Mouse (Mus musculus): ENCODE results near the gene Suds3. TPM values are rescaled to one million over a fixed set of nuclear protein-coding genes. Genes with fewer than 3 reads are reported as not detected.

The Suds3 gene
- total RNA-seq, 1 experiment, result 58.7 TPM

DNA sequence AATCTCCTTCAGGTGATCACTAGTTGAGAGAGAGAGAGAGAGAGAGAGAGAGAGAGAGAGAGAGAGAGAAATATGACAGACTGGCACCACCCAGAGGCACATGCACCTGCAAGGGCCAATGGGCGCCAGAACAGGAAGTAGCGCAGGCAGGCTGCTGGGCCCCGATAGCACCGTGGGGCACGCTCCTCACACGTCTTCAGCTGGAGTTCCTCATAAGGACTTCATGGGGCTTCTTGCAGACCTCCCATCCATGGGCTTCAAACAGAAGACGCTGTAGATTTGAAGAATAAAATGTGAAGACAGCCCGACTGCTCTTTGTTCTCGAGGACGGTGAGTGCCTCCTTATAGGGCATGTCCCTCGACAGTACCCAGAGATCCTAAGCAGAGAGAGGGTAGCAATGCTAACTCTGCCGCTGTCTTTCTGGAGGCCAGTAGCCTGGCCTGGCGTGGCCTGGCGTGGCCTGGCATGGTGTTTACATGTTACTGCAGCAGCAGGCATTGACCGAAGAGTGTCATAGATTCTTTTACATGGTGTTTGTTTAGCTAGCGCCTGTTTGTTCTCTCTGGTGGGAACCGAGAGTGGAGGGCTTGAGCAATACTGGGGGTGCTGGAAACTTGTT is 17.6 kb upstream of the Suds3 start:
- Histone ChIP-seq H3K27ac (ENCODE audit: insufficient read depth, low read depth, low read length, poor library complexity, severe bottlenecking) (no peak overlapping the region), H3K9me3 (ENCODE audit: control insufficient read depth, insufficient read depth, low read depth, low read length) (no peaks in the 10 kb centered on the region), H3K9ac (ENCODE audit: insufficient read depth, low read depth, low read length, poor library complexity, severe bottlenecking) (no peak overlapping the region), H3K36me3 (ENCODE audit: control insufficient read depth, insufficient read depth, low read length, poor library complexity, severe bottlenecking) (no peaks in the 10 kb centered on the region), H3K4me3 (ENCODE audit: insufficient read depth in 1 of 2, low read depth in 1 of 2, low read length in 2 of 2, poor library complexity in 1 of 2, severe bottlenecking in 1 of 2) (no peak overlapping the region), H3K4me1 (ENCODE audit: control insufficient read depth in 2 of 2, insufficient read depth in 2 of 2, low read length in 2 of 2, poor library complexity in 1 of 2) (peaks cover 0 to 26% of the 10 kb centered on the region in 2 experiments; a peak in 3 of 4 replicates)
- DNase-seq (ENCODE audit: low read depth, low spot score), result no peak
- no peak for TF ChIP-seq MAFK (IDR thresholded peaks at IDR 0.05; ENCODE audit: insufficient read depth, low read depth, low read length)
- TF ChIP-seq ZC3H11A (IDR thresholded peaks at IDR 0.05; ENCODE audit: borderline replicate concordance, low read depth, low read length), result no peak
- no peak for TF ChIP-seq ZNF384 (IDR thresholded peaks at IDR 0.05; ENCODE audit: low read depth, low read length)
- no peak for TF ChIP-seq CHD2 (IDR thresholded peaks at IDR 0.05; ENCODE audit: low read depth, low read length)
- no peak for TF ChIP-seq HCFC1 (IDR thresholded peaks at IDR 0.05; ENCODE audit: borderline replicate concordance, insufficient read depth, low read length)
- in situ Hi-C loops (cut with MboI; ENCODE audit: low sequenced_read_pairs in 2 of 2, unreplicated experiment in 2 of 2), result no loop called here

- no peak for DNase-seq (ENCODE audit: low read depth, low spot score)
- H3K27ac ChIP-seq (ENCODE audit: insufficient read depth, low read depth, low read length, poor library complexity, severe bottlenecking), result no peak overlapping the region
- H3K36me3 ChIP-seq (ENCODE audit: control insufficient read depth, insufficient read depth, low read length, poor library complexity, severe bottlenecking), result no peaks in the 10 kb centered on the region
- H3K9me3 ChIP-seq (ENCODE audit: control insufficient read depth, insufficient read depth, low read depth, low read length), result no peaks in the 10 kb centered on the region
- peaks cover 0 to 18% of the 10 kb centered on the region in 2 experiments for H3K4me1 ChIP-seq (ENCODE audit: control insufficient read depth in 2 of 2, insufficient read depth in 2 of 2, low read length in 2 of 2, poor library complexity in 1 of 2)
- no peak overlapping the region for H3K4me3 ChIP-seq (ENCODE audit: insufficient read depth in 1 of 2, low read depth in 1 of 2, low read length in 2 of 2, poor library complexity in 1 of 2, severe bottlenecking in 1 of 2)
- TF ChIP-seq CHD2 (IDR thresholded peaks at IDR 0.05; ENCODE audit: low read depth, low read length), result no peak
- TF ChIP-seq ZC3H11A (IDR thresholded peaks at IDR 0.05; ENCODE audit: borderline replicate concordance, low read depth, low read length), result no peak
- no peak for TF ChIP-seq MAFK (IDR thresholded peaks at IDR 0.05; ENCODE audit: insufficient read depth, low read depth, low read length)
- no peak for TF ChIP-seq ZNF384 (IDR thresholded peaks at IDR 0.05; ENCODE audit: low read depth, low read length)
- TF ChIP-seq HCFC1 (IDR thresholded peaks at IDR 0.05; ENCODE audit: borderline replicate concordance, insufficient read depth, low read length), result no peak
- H3K9ac ChIP-seq (ENCODE audit: insufficient read depth, low read depth, low read length, poor library complexity, severe bottlenecking), result no peak overlapping the region
- in situ Hi-C loops (cut with MboI; ENCODE audit: low sequenced_read_pairs in 2 of 2, unreplicated experiment in 2 of 2), result no loop called here
Measured at GRCm38 (mm10) chr5:117130726-117131125, 14.8 kb upstream of the Suds3 start.

DNA sequence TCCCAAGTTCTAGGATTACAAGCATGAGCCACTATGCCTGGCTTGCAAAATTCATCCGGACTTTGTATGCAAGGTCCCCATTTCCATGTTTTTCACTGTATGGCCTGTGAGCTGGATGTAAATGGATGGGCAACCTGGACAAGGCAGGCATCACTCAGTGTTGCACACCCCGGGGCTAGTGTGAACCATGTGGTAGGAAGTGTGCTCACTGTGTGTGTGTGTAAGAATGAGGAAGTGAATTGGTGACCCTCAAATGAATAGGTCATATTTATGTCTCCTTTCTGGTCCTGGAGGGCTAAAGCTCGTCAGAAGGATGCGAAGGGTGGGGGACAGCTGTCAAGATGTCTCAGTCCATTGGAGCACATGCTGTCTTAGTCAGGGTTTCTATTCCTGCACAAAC is 11.1 kb upstream of the Suds3 start:
- Histone ChIP-seq H3K27ac (ENCODE audit: insufficient read depth, low read depth, low read length, poor library complexity, severe bottlenecking) (no peak overlapping the region), H3K36me3 (ENCODE audit: control insufficient read depth, insufficient read depth, low read length, poor library complexity, severe bottlenecking) (no peaks in the 10 kb centered on the region), H3K9ac (ENCODE audit: insufficient read depth, low read depth, low read length, poor library complexity, severe bottlenecking) (no peak overlapping the region), H3K4me1 (ENCODE audit: control insufficient read depth in 2 of 2, insufficient read depth in 2 of 2, low read length in 2 of 2, poor library complexity in 1 of 2) (peaks cover 0 to 22% of the 10 kb centered on the region in 2 experiments; a peak in 2 of 4 replicates), H3K4me3 (ENCODE audit: insufficient read depth in 1 of 2, low read depth in 1 of 2, low read length in 2 of 2, poor library complexity in 1 of 2, severe bottlenecking in 1 of 2) (no peak overlapping the region), H3K9me3 (ENCODE audit: control insufficient read depth, insufficient read depth, low read depth, low read length) (no peaks in the 10 kb centered on the region)
- in situ Hi-C loops (cut with MboI; ENCODE audit: low sequenced_read_pairs in 2 of 2, unreplicated experiment in 2 of 2), result no loop called here
- TF ChIP-seq MAFK (IDR thresholded peaks at IDR 0.05; ENCODE audit: insufficient read depth, low read depth, low read length) (no peak), ZNF384 (IDR thresholded peaks at IDR 0.05; ENCODE audit: low read depth, low read length) (no peak), CHD2 (IDR thresholded peaks at IDR 0.05; ENCODE audit: low read depth, low read length) (no peak), HCFC1 (IDR thresholded peaks at IDR 0.05; ENCODE audit: borderline replicate concordance, insufficient read depth, low read length) (no peak), ZC3H11A (IDR thresholded peaks at IDR 0.05; ENCODE audit: borderline replicate concordance, low read depth, low read length) (no peak)
- no peak for DNase-seq (ENCODE audit: low read depth, low spot score)

DNA sequence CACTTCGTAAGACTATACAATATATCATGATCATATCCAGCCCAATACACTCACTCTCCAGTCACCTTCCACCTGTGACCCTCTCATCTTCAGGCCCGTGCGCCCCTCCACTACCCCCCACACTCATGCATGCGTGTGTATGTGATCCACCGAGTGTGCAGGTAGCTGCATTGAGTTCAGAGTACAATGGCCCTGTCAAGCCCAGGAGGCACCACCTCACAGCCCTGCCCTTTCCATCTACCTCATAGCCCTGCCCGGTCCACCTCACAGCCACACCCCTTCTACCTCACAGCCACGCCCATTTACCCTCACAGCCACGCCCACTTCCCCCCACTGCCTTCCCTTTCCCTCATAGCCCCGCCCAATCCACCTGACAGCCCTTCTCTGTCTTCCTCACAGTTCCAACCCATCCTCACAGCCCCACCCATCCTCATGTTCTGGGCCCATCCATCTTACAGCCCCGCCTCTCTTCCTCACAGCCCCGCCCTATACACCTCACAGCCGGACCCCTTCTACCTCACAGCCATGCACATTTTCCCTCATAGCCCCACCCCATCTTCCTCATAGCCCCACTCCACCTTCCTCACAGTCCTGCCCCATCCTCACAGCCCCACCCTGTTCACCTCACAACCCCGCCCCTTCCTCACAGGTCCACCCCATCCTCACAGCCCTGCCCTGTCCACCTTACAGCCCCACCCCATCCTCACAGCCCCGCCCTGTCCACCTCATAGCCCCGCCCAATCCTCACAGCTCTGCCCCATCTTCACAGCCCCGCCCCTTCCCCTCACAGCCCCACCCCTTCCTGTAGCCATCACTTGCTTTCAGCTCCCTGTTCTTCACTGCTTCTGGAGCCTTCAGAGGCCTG is 9.8 kb upstream of the Suds3 start:
- Histone ChIP-seq H3K27ac (ENCODE audit: insufficient read depth, low read depth, low read length, poor library complexity, severe bottlenecking) (no peak overlapping the region), H3K9me3 (ENCODE audit: control insufficient read depth, insufficient read depth, low read depth, low read length) (no peaks in the 10 kb centered on the region), H3K4me1 (ENCODE audit: control insufficient read depth in 2 of 2, insufficient read depth in 2 of 2, low read length in 2 of 2, poor library complexity in 1 of 2) (peaks cover 0 to 26% of the 10 kb centered on the region in 2 experiments; a peak in 2 of 4 replicates), H3K36me3 (ENCODE audit: control insufficient read depth, insufficient read depth, low read length, poor library complexity, severe bottlenecking) (no peaks in the 10 kb centered on the region), H3K4me3 (ENCODE audit: insufficient read depth in 1 of 2, low read depth in 1 of 2, low read length in 2 of 2, poor library complexity in 1 of 2, severe bottlenecking in 1 of 2) (peak overlapping the region; percentile 32 to 52; a peak in 3 of 4 replicates), H3K9ac (ENCODE audit: insufficient read depth, low read depth, low read length, poor library complexity, severe bottlenecking) (0 out of 2 replicates have a peak overlapping the region, but pooled peaks have one; percentile 42)
- TF ChIP-seq ZC3H11A (IDR thresholded peaks at IDR 0.05; ENCODE audit: borderline replicate concordance, low read depth, low read length) (no peak), MAFK (IDR thresholded peaks at IDR 0.05; ENCODE audit: insufficient read depth, low read depth, low read length) (no peak), CHD2 (IDR thresholded peaks at IDR 0.05; ENCODE audit: low read depth, low read length) (no peak), HCFC1 (IDR thresholded peaks at IDR 0.05; ENCODE audit: borderline replicate concordance, insufficient read depth, low read length) (no peak), ZNF384 (IDR thresholded peaks at IDR 0.05; ENCODE audit: low read depth, low read length) (no peak)
- DNase-seq (ENCODE audit: low read depth, low spot score), result peak; percentile 69
- in situ Hi-C loops (cut with MboI; ENCODE audit: low sequenced_read_pairs in 2 of 2, unreplicated experiment in 2 of 2), result no loop called here
